Mouse (Mus musculus): ENCODE data around the gene Myt1l. TPM values are rescaled to one million over a fixed set of nuclear protein-coding genes. Genes with fewer than 3 reads are reported as not detected.

Gene Myt1l
- polyA plus RNA-seq, 1 experiment from 2014 or later, result 5.1 TPM

DNA sequence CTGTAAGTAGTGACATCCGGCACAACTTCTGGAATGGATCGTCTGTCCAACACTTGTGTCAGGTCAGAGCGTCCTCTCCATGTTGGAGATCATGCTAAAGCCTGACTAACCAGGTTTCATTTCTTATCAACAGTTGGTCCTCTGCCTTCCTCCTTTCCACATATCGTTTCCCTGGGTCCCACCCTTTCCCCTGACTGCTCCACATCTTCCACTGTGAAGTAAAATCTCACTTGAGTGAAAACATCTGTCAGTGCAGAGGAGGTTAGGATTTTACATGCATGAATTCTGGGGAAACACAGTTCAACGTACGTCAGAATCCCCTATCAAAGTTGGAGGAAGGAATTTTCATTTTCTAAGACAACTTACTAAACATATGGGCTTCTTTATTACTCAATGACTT lies 444.3 kb downstream of the Myt1l start:
- no peak for ATAC-seq (ENCODE audit: insufficient number of reproducible peaks, insufficient read depth, low FRiP score, low read depth)
- Histone ChIP-seq H3K4me3 (ENCODE audit: low read depth, low read length) (no peak overlapping the region), H3K9ac (replicated peaks; ENCODE audit: low read depth, low read length) (no peak overlapping the region), H3K4me2 (replicated peaks; ENCODE audit: low read depth, low read length) (no peak overlapping the region), H3K4me1 (ENCODE audit: control insufficient read depth, insufficient read depth, low read length) (peaks cover 10% of the 10 kb centered on the region; the same call in 1 of the 2 replicates), H3K36me3 (ENCODE audit: control insufficient read depth, insufficient read depth, low read length) (peaks cover 14% of the 10 kb centered on the region), H3K9me3 (ENCODE audit: control insufficient read depth, low read depth, low read length) (no peaks in the 10 kb centered on the region), H3K27ac (ENCODE audit: low read length) (no peak overlapping the region), H3K27me3 (ENCODE audit: control insufficient read depth, insufficient read depth, low read length) (no peaks in the 10 kb centered on the region)
- WGBS, result 55% methylated on average over 6 of the region's 6 CpGs

All from stomach, embryonic 14.5 days (tissue).